Mouse (Mus musculus) bone marrow macrophage, adult 2 months (primary cell): Measurements from ENCODE around the gene L1cam.

Experiments used
- CTCF ChIP-seq: IDR thresholded peaks from 2 replicates; pipeline ENCODE4 v1.5.1; 2012; ENCODE audit warnings: low read depth, mild to moderate bottlenecking, low read length, moderate library complexity
- POLR2A ChIP-seq: IDR thresholded peaks from 2 replicates; pipeline ENCODE4 v1.6.1; 2012; ENCODE audit warnings: mild to moderate bottlenecking, low read depth, low read length, borderline replicate concordance

- no peak for TF ChIP-seq POLR2A
- TF ChIP-seq CTCF, result no peak
These were observed 80.8 kb downstream of the L1cam start for GRCm38 (mm10) chrX:73815072-73815471.
